Mouse (Mus musculus) cerebellum, adult 2 months (tissue): ENCODE data around the gene Spopl. TPM values are rescaled to one million over a fixed set of nuclear protein-coding genes. Genes with fewer than 3 reads are reported as not detected.

Experiments
- DNase-seq, 2 experiments: peaks; one replicate each; pipeline ENCODE4 v3.0.0; 2021
- H3K27ac ChIP-seq: fragments of 200-500 bp; 2 replicates; pipeline ENCODE4 v1.5.1; 2012; ENCODE audit warnings: low read length, control low read depth, inconsistent platforms; ENCODE audit not compliant: insufficient read depth
- H3K27me3 ChIP-seq: fragments of 200-500 bp; 2 replicates; pipeline ENCODE4 v1.6.1; 2012; ENCODE audit warnings: inconsistent platforms, mild to moderate bottlenecking, low read length, moderate library complexity; ENCODE audit not compliant: control insufficient read depth, insufficient read depth
- H3K4me1 ChIP-seq: fragments of 200-500 bp; 2 replicates; pipeline ENCODE4 v1.6.1; 2011; ENCODE audit warnings: low read length; ENCODE audit not compliant: control insufficient read depth, insufficient read depth
- H3K4me3 ChIP-seq: fragments of 200-500 bp; replicated peaks from 2 replicates; pipeline ENCODE3; 2011; ENCODE audit warnings: mild to moderate bottlenecking, low read depth, low read length, control low read depth; ENCODE audit not compliant: insufficient read depth
- CTCF ChIP-seq: fragments of 200-500 bp; IDR thresholded peaks from 2 replicates; pipeline ENCODE4 v1.5.1; 2011; ENCODE audit warnings: low read depth, mild to moderate bottlenecking, control low read depth, low read length, moderate library complexity, borderline replicate concordance; ENCODE audit not compliant: insufficient read depth
- POLR2A ChIP-seq: fragments of 200-500 bp; IDR thresholded peaks from 2 replicates; pipeline ENCODE4 v1.6.1; 2011; ENCODE audit warnings: low read length, control low read depth, borderline replicate concordance; ENCODE audit not compliant: insufficient read depth
- WGBS: fragments of 180-500 bp; shearing (Covaris S2); methylation state at CpG from one replicate; pipeline ENCODE4 v1.1.7; 2018; 5-methylcytosine and 5-hydroxymethylcytosine counted together
- polyA plus RNA-seq: library from polyadenylated mRNA; depleted of rRNA; stranded (reverse); fragments of >200 nt; gene quantifications from 2 replicates; pipeline ENCODE4 v1.2.3, GENCODE M21; 2012

Gene Spopl
- polyA plus RNA-seq, 1 experiment = 6.5 TPM

- Histone ChIP-seq H3K27ac (no peak overlapping the region), H3K4me3 (no peak overlapping the region), H3K4me1 (no peaks in the 10 kb centered on the region), H3K27me3 (no peaks in the 10 kb centered on the region)
- WGBS = 72% methylated on average over 1 of the region's 1 CpGs
- no peak for TF ChIP-seq CTCF
- TF ChIP-seq POLR2A = no peak
- DNase-seq = no peak
Measured at GRCm38 (mm10) chr2:23467471-23467870, 104.4 kb downstream of the Spopl start.

DNA sequence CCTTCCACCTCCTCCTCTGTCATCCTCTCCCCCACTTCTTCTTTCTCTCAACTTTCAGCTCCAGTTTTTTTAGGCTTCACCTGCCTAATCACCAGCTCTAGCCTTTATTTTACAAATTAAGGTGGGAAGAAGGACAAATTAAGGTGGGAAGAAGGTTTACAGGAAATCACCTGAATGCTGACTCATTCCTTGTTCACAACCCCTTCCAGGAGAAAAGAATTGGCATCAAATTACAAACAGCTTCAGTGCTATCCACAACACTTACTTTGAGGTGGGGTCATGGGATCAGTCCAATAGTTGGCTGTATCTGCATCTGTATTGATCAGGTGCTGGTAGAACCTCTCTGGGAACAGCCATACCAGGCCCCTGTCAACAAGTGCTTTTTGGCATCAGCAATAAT lies 114.5 kb downstream of the Spopl start:
- Histone ChIP-seq H3K4me1 (no peaks in the 10 kb centered on the region), H3K27me3 (no peaks in the 10 kb centered on the region), H3K4me3 (no peak overlapping the region), H3K27ac (no peak overlapping the region)
- TF ChIP-seq POLR2A (no peak), CTCF (no peak)
- no peak for DNase-seq
